Mouse (Mus musculus) lung, embryonic 14.5 days (tissue): Measurements from ENCODE around the gene Tbrg1. TPM values are rescaled to one million over a fixed set of nuclear protein-coding genes. Genes with fewer than 3 reads are reported as not detected.

ENCODE experiments used
- ATAC-seq: fragments of 200-750 bp; cut with Nextera tagmentation; 2 replicates; pipeline ENCODE4 v1.8.0; 2017; ENCODE audit warnings: mild to moderate bottlenecking, moderate TSS enrichment, moderate library complexity; ENCODE audit not compliant: insufficient read depth
- DNase-seq: peaks from one replicate; pipeline ENCODE4 v3.0.0-alpha.2; 2015
- H3K27ac ChIP-seq: fragments of 300-500 bp; sonication (generic); 2 replicates; pipeline ENCODE4 v1.5.1; 2014; ENCODE audit warnings: low read depth, mild to moderate bottlenecking, moderate library complexity
- H3K27me3 ChIP-seq: fragments of 300-500 bp; sonication (generic); 2 replicates; pipeline ENCODE4 v1.6.1; 2014; ENCODE audit warnings: low read length, control low read depth; ENCODE audit not compliant: insufficient read depth
- H3K36me3 ChIP-seq: fragments of 300-500 bp; sonication (generic); 2 replicates; pipeline ENCODE4 v1.6.1; 2014; ENCODE audit warnings: control low read depth; ENCODE audit not compliant: insufficient read depth
- H3K4me1 ChIP-seq: fragments of 300-500 bp; sonication (generic); 2 replicates; pipeline ENCODE4 v1.6.1; 2014; ENCODE audit warnings: antibody characterized with exemption, control low read depth; ENCODE audit not compliant: insufficient read depth
- H3K4me2 ChIP-seq: fragments of 300-500 bp; sonication (generic); 2 replicates; pipeline ENCODE4 v1.6.1; 2014; ENCODE audit warnings: mild to moderate bottlenecking
- H3K4me3 ChIP-seq: fragments of 300-500 bp; sonication (generic); 2 replicates; pipeline ENCODE4 v1.5.1; 2014; ENCODE audit warnings: low read depth, low read length
- H3K9ac ChIP-seq: fragments of 300-500 bp; sonication (generic); 2 replicates; pipeline ENCODE4 v1.6.1; 2014
- H3K9me3 ChIP-seq: fragments of 300-500 bp; sonication (generic); 2 replicates; pipeline ENCODE4 v1.6.1; 2016; ENCODE audit warnings: low read depth, low read length, control low read depth
- CTCF ChIP-seq: IDR thresholded peaks from 2 replicates; pipeline ENCODE4 v1.5.1; 2016; ENCODE audit warnings: antibody characterized with exemption, low read depth
- WGBS: fragments of 180-500 bp; shearing (Covaris S2); extraction: QIAGEN DNeasy Blood & Tissue Kit; methylation state at CpG from one replicate; pipeline ENCODE4 v1.1.7; 2014; 5-methylcytosine and 5-hydroxymethylcytosine counted together
- polyA plus RNA-seq: library from polyadenylated mRNA; unstranded; fragments of >200 nt; fragmentation: Nextera tagmentation; extraction: Ambion mirVana; gene quantifications from 2 replicates; pipeline ENCODE4 v1.2.1, GENCODE M21; 2014

Gene Tbrg1
- polyA plus RNA-seq, 1 experiment from 2014 or later = 128 TPM

DNA sequence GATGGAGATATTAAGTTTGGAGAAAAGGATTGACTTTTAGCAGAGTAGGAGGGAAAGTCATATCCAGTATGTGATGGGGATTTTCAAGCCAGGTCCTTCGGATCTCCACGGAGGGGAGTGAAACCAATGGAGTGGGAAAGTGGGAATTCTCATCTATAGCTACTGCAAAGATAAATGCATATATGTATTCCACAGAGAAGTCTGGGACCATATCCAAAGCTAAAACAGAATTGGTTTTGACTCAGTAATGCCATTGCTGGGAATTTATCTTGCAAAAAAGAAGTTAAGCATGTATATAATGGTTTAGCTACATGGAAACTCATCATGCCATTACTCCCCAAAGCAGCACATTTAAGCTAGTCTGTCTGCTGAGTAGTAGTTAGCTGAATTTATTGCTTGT, 24.8 kb downstream of the Tbrg1 start:
- Histone ChIP-seq H3K9ac (no peak overlapping the region), H3K4me1 (no peaks in the 10 kb centered on the region), H3K4me2 (no peak overlapping the region), H3K27me3 (no peaks in the 10 kb centered on the region), H3K4me3 (no peak overlapping the region), H3K27ac (no peak overlapping the region), H3K36me3 (no peaks in the 10 kb centered on the region), H3K9me3 (no peaks in the 10 kb centered on the region)
- ATAC-seq (no peak), DNase-seq (no peak)
- WGBS = 78% methylated on average over 2 of the region's 2 CpGs
- no peak for TF ChIP-seq CTCF

DNA sequence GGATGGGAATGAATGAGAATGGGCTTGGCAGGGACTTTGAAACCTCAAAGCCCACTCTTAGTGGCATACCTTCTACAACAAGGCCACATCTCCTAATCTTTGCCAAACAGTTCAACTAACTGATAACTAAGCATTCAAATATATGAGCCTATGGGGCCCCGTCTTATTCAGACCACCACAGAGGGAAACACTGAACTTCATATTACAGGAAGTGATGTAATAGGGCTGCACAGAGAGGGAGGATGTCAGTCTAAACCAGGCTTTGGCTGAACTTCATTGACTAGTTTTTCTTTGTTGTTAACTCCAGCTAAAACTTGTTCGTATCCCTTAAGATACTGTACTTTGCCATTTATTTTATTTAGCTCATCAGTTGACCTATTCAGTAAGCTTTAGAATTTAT, 27.2 kb downstream of the Tbrg1 start:
- H3K4me3 ChIP-seq = no peak overlapping the region
- H3K27me3 ChIP-seq = no peaks in the 10 kb centered on the region
- no peak overlapping the region for H3K4me2 ChIP-seq
- H3K9me3 ChIP-seq = no peaks in the 10 kb centered on the region
- H3K27ac ChIP-seq = no peak overlapping the region
- H3K36me3 ChIP-seq = no peaks in the 10 kb centered on the region
- no peak for TF ChIP-seq CTCF
- ATAC-seq (no peak), DNase-seq (no peak)
- no peak overlapping the region for H3K9ac ChIP-seq
- no peaks in the 10 kb centered on the region for H3K4me1 ChIP-seq
- whole genome bisulfite sequencing = 72% methylated on average over 2 of the region's 2 CpGs

DNA sequence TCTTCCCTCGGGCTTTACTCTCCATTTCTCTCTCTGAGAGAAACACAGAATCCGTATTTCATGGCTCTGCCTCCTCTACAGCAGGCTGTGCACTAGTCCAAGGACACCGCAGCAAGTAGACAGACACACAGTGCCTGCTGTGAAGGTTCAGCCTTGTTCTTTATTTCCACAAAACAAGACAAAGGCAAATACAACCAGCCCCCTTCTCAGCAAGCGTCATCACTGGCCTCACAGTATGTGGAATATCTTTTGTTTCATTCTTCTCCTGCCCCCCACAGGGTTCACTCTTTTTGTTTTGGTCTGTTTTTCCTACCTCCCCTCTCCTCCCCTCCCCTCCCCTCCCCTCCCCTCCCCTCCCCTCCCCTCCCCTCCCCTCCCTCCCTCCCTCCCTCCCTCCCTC, 28.5 kb downstream of the Tbrg1 start:
- Histone ChIP-seq H3K36me3 (no peaks in the 10 kb centered on the region), H3K9ac (no peak overlapping the region), H3K9me3 (no peaks in the 10 kb centered on the region), H3K4me3 (no peak overlapping the region), H3K27ac (no peak overlapping the region), H3K4me1 (no peaks in the 10 kb centered on the region), H3K4me2 (no peak overlapping the region), H3K27me3 (no peaks in the 10 kb centered on the region)
- DNase-seq (no peak), ATAC-seq (no peak)
- no peak for TF ChIP-seq CTCF
- WGBS = 75% methylated on average over 4 of the region's 4 CpGs

DNA sequence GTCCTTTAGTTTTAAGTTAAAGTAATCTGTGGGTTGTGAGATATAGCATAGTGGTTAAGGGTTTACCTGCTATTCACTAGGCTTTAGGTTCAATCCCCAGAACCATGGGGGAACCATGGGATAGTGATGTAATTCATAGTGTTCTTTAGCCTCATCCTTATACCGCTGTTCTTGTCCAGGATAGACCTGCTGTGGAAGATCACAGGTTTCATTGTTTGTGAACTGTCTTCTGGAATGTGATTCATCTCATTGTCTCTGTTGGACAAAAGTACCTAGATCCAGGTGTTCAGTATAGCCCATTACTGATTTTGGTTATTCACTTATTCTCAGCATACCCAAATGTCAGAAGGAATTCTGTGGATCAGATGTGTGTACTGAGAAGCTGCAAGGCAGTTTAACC, 29.8 kb downstream of the Tbrg1 start:
- DNase-seq (no peak), ATAC-seq (no peak)
- TF ChIP-seq CTCF = no peak
- H3K4me1 ChIP-seq = no peaks in the 10 kb centered on the region
- 96% methylated on average over 1 of the region's 1 CpGs for WGBS
- no peaks in the 10 kb centered on the region for H3K9me3 ChIP-seq
- H3K9ac ChIP-seq = no peak overlapping the region
- H3K27ac ChIP-seq = no peak overlapping the region
- H3K36me3 ChIP-seq = no peaks in the 10 kb centered on the region
- H3K4me3 ChIP-seq = no peak overlapping the region
- H3K27me3 ChIP-seq = no peaks in the 10 kb centered on the region
- H3K4me2 ChIP-seq = no peak overlapping the region

DNA sequence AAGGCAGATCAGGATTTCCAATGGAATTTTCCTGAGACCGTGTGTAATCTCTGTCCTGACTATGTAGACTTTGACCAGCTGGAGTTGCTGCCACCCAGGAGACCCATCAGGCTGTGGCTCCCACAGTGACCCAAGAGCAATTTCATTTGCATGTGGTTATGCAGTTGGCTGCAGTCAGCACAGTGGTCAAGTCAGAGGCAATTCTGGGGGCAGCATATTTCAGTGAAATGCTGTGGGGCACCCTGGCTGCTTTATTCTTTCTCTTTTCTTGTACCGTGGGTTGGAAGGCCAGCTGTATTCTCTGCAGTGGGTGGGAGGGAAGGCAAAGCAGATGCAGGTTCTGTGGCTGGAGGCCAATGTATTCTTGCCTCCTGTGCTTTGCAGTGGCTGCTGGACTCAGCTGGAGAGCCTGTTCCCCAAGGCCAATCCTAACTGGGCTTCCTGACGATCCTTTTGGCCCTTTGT, 31.0 kb downstream of the Tbrg1 start:
- WGBS = 20% methylated on average over 3 of the region's 3 CpGs
- Histone ChIP-seq H3K9ac (no peak overlapping the region), H3K27ac (no peak overlapping the region), H3K9me3 (no peaks in the 10 kb centered on the region), H3K4me3 (no peak overlapping the region), H3K4me2 (no peak overlapping the region), H3K4me1 (no peaks in the 10 kb centered on the region), H3K27me3 (no peaks in the 10 kb centered on the region), H3K36me3 (no peaks in the 10 kb centered on the region)
- no peak; the same call in 1 of the 2 replicates for ATAC-seq
- TF ChIP-seq CTCF = no peak
- no peak for DNase-seq

DNA sequence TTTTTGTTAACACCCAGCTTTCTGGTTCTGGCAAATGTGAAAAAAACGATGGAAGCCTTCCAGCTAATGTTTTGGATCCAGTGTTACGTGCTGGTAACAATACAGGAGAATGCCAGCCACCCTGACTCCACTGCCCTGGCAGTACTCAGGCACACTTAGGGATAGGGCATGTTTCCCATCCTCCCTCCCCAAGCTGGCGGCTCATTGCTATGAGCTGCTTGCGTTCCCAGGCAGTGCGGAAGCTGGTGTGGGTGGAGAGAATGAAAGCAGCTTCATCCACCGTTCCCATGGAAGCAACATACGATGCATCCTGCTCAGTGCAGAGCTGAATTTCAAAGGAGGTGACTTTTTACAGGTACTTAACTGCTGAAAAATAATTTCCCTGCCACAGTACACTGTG, 31.5 kb downstream of the Tbrg1 start:
- no peaks in the 10 kb centered on the region for H3K36me3 ChIP-seq
- no peak overlapping the region for H3K27ac ChIP-seq
- TF ChIP-seq CTCF = no peak
- H3K9me3 ChIP-seq = no peaks in the 10 kb centered on the region
- H3K4me2 ChIP-seq = no peak overlapping the region
- DNase-seq = peak; percentile 18
- no peaks in the 10 kb centered on the region for H3K27me3 ChIP-seq
- no peak overlapping the region for H3K9ac ChIP-seq
- no peak overlapping the region for H3K4me3 ChIP-seq
- ATAC-seq = no peak
- WGBS = 32% methylated on average over 7 of the region's 7 CpGs
- H3K4me1 ChIP-seq = no peaks in the 10 kb centered on the region

DNA sequence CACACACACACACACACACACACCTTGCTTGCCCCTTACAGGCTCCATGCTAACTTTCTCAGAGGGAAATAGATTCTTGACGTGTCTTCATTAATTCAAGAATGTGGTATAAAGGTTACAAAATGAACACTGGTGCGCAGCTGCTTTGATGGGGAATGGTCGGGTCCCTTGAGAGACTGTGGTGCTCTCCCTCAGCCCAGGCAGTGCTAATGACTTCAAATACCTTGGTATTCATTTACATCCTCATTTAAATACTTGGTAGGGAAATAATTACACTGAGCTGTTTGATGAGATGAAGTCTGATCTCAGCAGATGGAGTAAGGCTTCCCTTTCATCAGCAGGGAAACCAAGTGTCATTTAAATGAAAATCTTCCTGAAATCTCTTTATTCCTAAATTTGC, 32.0 kb downstream of the Tbrg1 start:
- no peak overlapping the region for H3K9ac ChIP-seq
- no peak overlapping the region for H3K27ac ChIP-seq
- H3K4me2 ChIP-seq = no peak overlapping the region
- no peak for TF ChIP-seq CTCF
- no peaks in the 10 kb centered on the region for H3K27me3 ChIP-seq
- DNase-seq (no peak), ATAC-seq (no peak)
- no peak overlapping the region for H3K4me3 ChIP-seq
- H3K4me1 ChIP-seq = no peaks in the 10 kb centered on the region
- no peaks in the 10 kb centered on the region for H3K36me3 ChIP-seq
- 63% methylated on average over 3 of the region's 3 CpGs for WGBS
- no peaks in the 10 kb centered on the region for H3K9me3 ChIP-seq

DNA sequence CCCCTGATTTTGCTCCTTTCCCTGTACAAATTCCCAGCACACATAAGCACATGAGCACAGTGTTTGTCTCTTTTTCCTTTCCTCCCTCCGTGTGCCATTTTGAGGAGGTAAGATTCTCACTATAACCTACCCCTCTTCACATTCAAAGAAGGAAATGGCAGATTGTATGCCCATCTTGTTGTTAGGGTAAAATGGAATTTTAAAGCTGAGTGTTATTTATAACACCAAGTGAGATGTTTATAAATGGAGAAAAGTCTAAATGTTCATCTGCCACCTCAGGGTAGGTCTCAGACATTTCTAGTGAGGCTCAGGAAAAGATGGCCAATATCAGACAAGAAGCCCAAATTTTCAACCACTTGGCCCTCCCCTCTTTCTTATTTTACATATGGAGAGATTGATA, 32.6 kb downstream of the Tbrg1 start:
- H3K4me1 ChIP-seq = no peaks in the 10 kb centered on the region
- no peak overlapping the region for H3K4me3 ChIP-seq
- no peak for DNase-seq
- no peak overlapping the region for H3K9ac ChIP-seq
- H3K27ac ChIP-seq = no peak overlapping the region
- no peak overlapping the region for H3K4me2 ChIP-seq
- no peaks in the 10 kb centered on the region for H3K36me3 ChIP-seq
- no peaks in the 10 kb centered on the region for H3K27me3 ChIP-seq
- 78% methylated on average over 1 of the region's 1 CpGs for WGBS
- ATAC-seq = no peak
- H3K9me3 ChIP-seq = no peaks in the 10 kb centered on the region
- no peak for TF ChIP-seq CTCF
